Mouse (Mus musculus): ENCODE results near the gene Klhdc2.

DNA sequence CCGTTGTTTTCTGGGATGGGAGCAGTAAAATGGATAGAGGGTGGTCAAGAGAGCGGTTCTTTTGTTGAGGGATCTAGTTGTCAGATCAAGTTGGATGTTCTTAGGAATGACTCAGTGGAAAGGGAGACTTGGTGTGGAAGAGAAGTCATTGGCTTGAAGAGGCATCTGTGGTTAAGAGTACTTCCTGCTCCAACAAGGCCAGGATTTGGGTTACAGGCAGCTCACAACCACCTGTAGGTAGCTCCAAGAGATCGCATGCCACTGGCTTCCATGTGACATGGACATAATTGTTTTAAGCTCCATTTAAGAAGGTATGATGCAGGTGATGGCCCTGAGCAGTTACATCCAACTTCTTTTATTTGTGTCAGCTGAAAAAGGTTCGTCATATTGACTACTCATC lies 46.7 kb upstream of the Klhdc2 start:
- TF ChIP-seq ZNF384 (IDR thresholded peaks at IDR 0.05; ENCODE audit: low read depth, low read length): no peak
- TF ChIP-seq HCFC1 (IDR thresholded peaks at IDR 0.05; ENCODE audit: borderline replicate concordance, insufficient read depth, low read length): no peak
- no peak for TF ChIP-seq ZC3H11A (IDR thresholded peaks at IDR 0.05; ENCODE audit: borderline replicate concordance, low read depth, low read length)
- TF ChIP-seq CHD2 (IDR thresholded peaks at IDR 0.05; ENCODE audit: low read depth, low read length): no peak
- no peak for TF ChIP-seq MAFK (IDR thresholded peaks at IDR 0.05; ENCODE audit: insufficient read depth, low read depth, low read length)

Measured in ES-E14 (cell line).